Mouse (Mus musculus): ENCODE results near the gene Eapp. TPM values are rescaled to one million over a fixed set of nuclear protein-coding genes. Genes with fewer than 3 reads are reported as not detected.

Eapp gene
- 10 to 100 TPM; 34.4 to 40.2 TPM for total RNA-seq (2023)

DNA sequence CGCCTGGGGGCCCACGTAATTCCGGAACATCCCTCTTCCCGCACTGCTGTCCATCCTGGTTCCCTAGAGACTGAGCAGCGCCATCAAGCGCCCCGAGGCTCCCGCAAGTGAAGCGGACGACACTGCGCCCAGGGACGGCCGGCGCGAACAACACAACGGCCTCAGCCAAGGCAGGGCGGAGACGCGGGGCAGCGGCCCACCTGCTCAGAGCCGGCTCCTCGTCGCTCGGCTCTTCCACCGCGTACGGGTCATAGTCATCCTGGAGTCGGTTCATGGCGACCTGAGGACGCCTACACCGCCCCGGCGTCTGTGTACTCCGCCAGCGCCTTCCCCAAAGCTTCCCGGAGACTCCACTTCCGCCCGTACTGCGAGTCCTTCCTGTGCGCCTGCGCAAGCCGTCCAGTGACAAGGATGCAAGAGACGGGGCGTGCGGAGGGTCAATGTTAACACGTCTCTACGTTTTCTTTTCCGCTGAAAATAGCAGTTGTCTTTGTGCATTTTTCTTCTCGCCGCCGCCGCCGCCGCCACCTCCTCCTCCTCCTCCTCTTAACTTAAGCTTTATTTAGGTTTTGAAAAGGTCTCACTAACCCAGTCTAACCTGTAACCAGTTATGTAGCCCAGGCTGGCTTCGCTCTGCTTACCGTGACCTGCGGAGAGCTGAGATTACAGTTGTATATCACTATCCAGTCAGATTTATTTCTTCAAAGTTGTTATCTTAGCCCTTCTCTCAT lies at the start of gene Eapp:
Gene Eapp, minus strand, starts transcription at position 387 of the 731 bp plus-strand sequence.

DNA sequence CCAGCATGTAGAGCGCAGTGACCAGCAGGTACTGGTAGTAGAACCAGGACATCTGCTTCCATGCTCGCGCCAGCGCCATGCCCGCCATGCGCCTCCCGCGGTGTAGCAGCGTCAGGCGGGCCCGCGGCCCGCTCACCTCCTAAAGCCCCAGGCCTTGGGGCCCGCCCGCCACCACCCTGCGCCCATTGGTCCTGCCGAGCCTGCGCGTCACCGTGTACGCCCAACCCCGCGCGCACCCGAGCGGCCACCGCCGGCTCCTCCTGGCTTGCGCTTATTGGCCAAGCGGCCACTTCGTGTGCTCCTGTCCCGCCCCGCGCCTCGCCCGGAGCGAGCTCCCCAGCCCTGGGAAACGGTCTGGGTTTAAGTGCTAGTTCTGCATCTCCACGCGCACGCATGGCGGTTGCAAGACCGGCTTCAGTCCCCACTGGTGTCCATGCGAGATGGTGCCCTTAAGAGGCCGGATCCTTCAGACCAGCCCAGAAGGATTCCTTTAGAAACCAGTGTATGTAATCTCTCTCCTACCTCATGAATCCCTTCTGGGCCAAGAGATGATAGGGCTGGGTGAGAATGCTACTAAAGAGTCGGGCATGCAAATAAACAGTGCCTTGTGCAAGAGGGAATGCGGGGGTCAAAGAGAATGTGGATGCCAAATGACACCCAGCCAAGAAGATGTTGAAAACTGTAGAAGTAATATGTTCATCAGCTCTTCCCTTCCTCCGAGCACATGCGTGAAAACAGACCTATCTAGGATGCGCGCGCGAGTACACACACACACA lies 39.1 kb downstream of the Eapp start, which contains the start of gene Sptssa:
Gene Sptssa, minus strand, starts transcription at position 178 of the 776 bp plus-strand sequence.

Other genes with a start within 250 kb of the Eapp start
- gene Sptssa, start 39.3 kb downstream of the Eapp start, total RNA-seq (2023): 10 to 100 TPM; 39.7 to 40.7 TPM
- 10 to 100 TPM; 59.5 to 66.4 TPM for gene Snx6, start 99.8 kb upstream of the Eapp start, total RNA-seq (2023)
- 10 to 100 TPM; 29.7 to 34.5 TPM for gene Cfl2, start 167.0 kb upstream of the Eapp start, total RNA-seq (2023)

Data from T-cell, adult 66 days (primary cell).